Mouse (Mus musculus): ENCODE results near the gene Kif1b. TPM values are rescaled to one million over a fixed set of nuclear protein-coding genes. Genes with fewer than 3 reads are reported as not detected.

The Kif1b gene
- polyA plus RNA-seq, 1 experiment from 2014 or later, result 160 TPM

- H3K36me3 ChIP-seq, result peaks cover 95% of the 10 kb centered on the region
- no peaks in the 10 kb centered on the region for H3K27me3 ChIP-seq
- no peak overlapping the region for H3K4me2 ChIP-seq (replicated peaks)
- no peak overlapping the region for H3K27ac ChIP-seq
- no peak overlapping the region for H3K9ac ChIP-seq (replicated peaks)
- WGBS, result 93% methylated on average over 7 of the region's 7 CpGs
- no peaks in the 10 kb centered on the region for H3K4me1 ChIP-seq (replicated peaks)
- H3K4me3 ChIP-seq (replicated peaks), result no peak overlapping the region
- no peaks in the 10 kb centered on the region for H3K9me3 ChIP-seq
- no peak for ATAC-seq
Measured at GRCm38 (mm10) chr4:149332726-149333125, 25.2 kb upstream of the Kif1b start.

- no peak overlapping the region for H3K27ac ChIP-seq
- H3K4me2 ChIP-seq (replicated peaks), result no peak overlapping the region
- peaks cover 81% of the 10 kb centered on the region for H3K36me3 ChIP-seq
- H3K9me3 ChIP-seq, result no peaks in the 10 kb centered on the region
- no peak overlapping the region for H3K4me3 ChIP-seq (replicated peaks)
- no peaks in the 10 kb centered on the region for H3K27me3 ChIP-seq
- 94% methylated on average over 5 of the region's 5 CpGs for WGBS
- no peaks in the 10 kb centered on the region for H3K4me1 ChIP-seq (replicated peaks)
- ATAC-seq, result no peak
- no peak overlapping the region for H3K9ac ChIP-seq (replicated peaks)
Measured at GRCm38 (mm10) chr4:149330495-149330894, 23.0 kb upstream of the Kif1b start.

- Histone ChIP-seq H3K9ac (replicated peaks) (no peak overlapping the region), H3K27me3 (no peaks in the 10 kb centered on the region), H3K36me3 (peaks cover 63% of the 10 kb centered on the region), H3K27ac (no peak overlapping the region), H3K4me2 (replicated peaks) (no peak overlapping the region), H3K9me3 (no peaks in the 10 kb centered on the region), H3K4me1 (replicated peaks) (no peaks in the 10 kb centered on the region), H3K4me3 (replicated peaks) (no peak overlapping the region)
- ATAC-seq, result no peak
- 84% methylated on average over 4 of the region's 4 CpGs for WGBS
Measured at GRCm38 (mm10) chr4:149328735-149329134, 21.2 kb upstream of the Kif1b start.

GRCm38 (mm10) chr4:149327281-149327680 is 19.8 kb upstream of the Kif1b start:
- Histone ChIP-seq H3K36me3 (peaks cover 50% of the 10 kb centered on the region), H3K27me3 (no peaks in the 10 kb centered on the region), H3K4me1 (replicated peaks) (0 out of 2 replicates have a peak, but pooled peaks cover 2% of the 10 kb centered on the region), H3K4me2 (replicated peaks) (no peak overlapping the region), H3K4me3 (replicated peaks) (no peak overlapping the region), H3K27ac (peak overlapping the region; percentile 6; the same call in 1 of the 2 replicates), H3K9me3 (no peaks in the 10 kb centered on the region), H3K9ac (replicated peaks) (no peak overlapping the region)
- 86% methylated on average over 7 of the region's 7 CpGs for WGBS
- ATAC-seq, result no peak

- Histone ChIP-seq H3K27me3 (no peaks in the 10 kb centered on the region), H3K4me1 (replicated peaks) (0 out of 2 replicates have a peak, but pooled peaks cover 2% of the 10 kb centered on the region), H3K4me2 (replicated peaks) (no peak overlapping the region), H3K9me3 (no peaks in the 10 kb centered on the region), H3K36me3 (peaks cover 33% of the 10 kb centered on the region), H3K4me3 (replicated peaks) (no peak overlapping the region), H3K9ac (replicated peaks) (no peak overlapping the region), H3K27ac (no peak overlapping the region)
- 90% methylated on average over 10 of the region's 10 CpGs for WGBS
- no peak for ATAC-seq
Measured at GRCm38 (mm10) chr4:149325411-149326162, 18.1 kb upstream of the Kif1b start.

GRCm38 (mm10) chr4:149323730-149324129 is 16.2 kb upstream of the Kif1b start:
- Histone ChIP-seq H3K4me1 (replicated peaks) (0 out of 2 replicates have a peak, but pooled peaks cover 2% of the 10 kb centered on the region), H3K9ac (replicated peaks) (no peak overlapping the region), H3K36me3 (peaks cover 15% of the 10 kb centered on the region), H3K4me3 (replicated peaks) (no peak overlapping the region), H3K4me2 (replicated peaks) (no peak overlapping the region), H3K27ac (no peak overlapping the region), H3K9me3 (no peaks in the 10 kb centered on the region), H3K27me3 (no peaks in the 10 kb centered on the region)
- 87% methylated on average over 16 of the region's 16 CpGs for WGBS
- ATAC-seq, result no peak

GRCm38 (mm10) chr4:149322718-149323117 is 15.2 kb upstream of the Kif1b start:
- no peak overlapping the region for H3K27ac ChIP-seq
- no peak overlapping the region for H3K4me2 ChIP-seq (replicated peaks)
- 86% methylated on average over 6 of the region's 6 CpGs for WGBS
- H3K27me3 ChIP-seq, result no peaks in the 10 kb centered on the region
- H3K36me3 ChIP-seq, result peaks cover 8% of the 10 kb centered on the region
- H3K9ac ChIP-seq (replicated peaks), result no peak overlapping the region
- peaks cover 2% of the 10 kb centered on the region; the same call in 1 of the 2 replicates for H3K4me1 ChIP-seq (replicated peaks)
- no peak overlapping the region for H3K4me3 ChIP-seq (replicated peaks)
- no peaks in the 10 kb centered on the region for H3K9me3 ChIP-seq
- no peak for ATAC-seq

GRCm38 (mm10) chr4:149322286-149322685 is 14.8 kb upstream of the Kif1b start:
- no peak overlapping the region for H3K27ac ChIP-seq
- 50% methylated on average over 4 of the region's 4 CpGs for WGBS
- H3K9ac ChIP-seq (replicated peaks), result no peak overlapping the region
- H3K4me3 ChIP-seq (replicated peaks), result no peak overlapping the region
- H3K9me3 ChIP-seq, result no peaks in the 10 kb centered on the region
- no peaks in the 10 kb centered on the region for H3K27me3 ChIP-seq
- H3K4me2 ChIP-seq (replicated peaks), result no peak overlapping the region
- H3K36me3 ChIP-seq, result peaks cover 3% of the 10 kb centered on the region
- no peak for ATAC-seq
- H3K4me1 ChIP-seq (replicated peaks), result peaks cover 2% of the 10 kb centered on the region; the same call in 1 of the 2 replicates

- H3K27ac ChIP-seq, result no peak overlapping the region; the same call in 1 of the 2 replicates
- peak; percentile 58 for ATAC-seq
Measured at GRCm38 (mm10) chr4:149319088-149319487, 11.6 kb upstream of the Kif1b start.

GRCm38 (mm10) chr4:149317387-149317786 is 9.9 kb upstream of the Kif1b start:
- H3K4me3 ChIP-seq (replicated peaks), result no peak overlapping the region
- H3K27ac ChIP-seq, result no peak overlapping the region
- no peak overlapping the region for H3K4me2 ChIP-seq (replicated peaks)
- H3K4me1 ChIP-seq (replicated peaks), result peaks cover 2% of the 10 kb centered on the region; the same call in 1 of the 2 replicates
- no peaks in the 10 kb centered on the region for H3K27me3 ChIP-seq
- 60% methylated on average over 5 of the region's 5 CpGs for WGBS
- no peaks in the 10 kb centered on the region for H3K9me3 ChIP-seq
- H3K36me3 ChIP-seq, result no peaks in the 10 kb centered on the region
- H3K9ac ChIP-seq (replicated peaks), result no peak overlapping the region
- ATAC-seq, result no peak

More at GRCm38 (mm10) chr4:149319088-149319487, 11.6 kb upstream of the Kif1b start:
- no peaks in the 10 kb centered on the region for H3K36me3 ChIP-seq
- no peak overlapping the region for H3K4me2 ChIP-seq (replicated peaks)
- no peak overlapping the region for H3K9ac ChIP-seq (replicated peaks)
- no peak overlapping the region for H3K4me3 ChIP-seq (replicated peaks)
- H3K27me3 ChIP-seq, result no peaks in the 10 kb centered on the region
- WGBS, result 63% methylated on average over 9 of the region's 9 CpGs
- no peaks in the 10 kb centered on the region for H3K9me3 ChIP-seq
- H3K4me1 ChIP-seq (replicated peaks), result peaks cover 2% of the 10 kb centered on the region; the same call in 1 of the 2 replicates

GRCm38 (mm10) chr4:149314275-149314837 is 6.9 kb upstream of the Kif1b start:
- no peak overlapping the region for H3K4me3 ChIP-seq (replicated peaks)
- peaks cover 2% of the 10 kb centered on the region for H3K4me1 ChIP-seq (replicated peaks)
- no peaks in the 10 kb centered on the region for H3K27me3 ChIP-seq
- H3K27ac ChIP-seq, result no peak overlapping the region
- H3K36me3 ChIP-seq, result no peaks in the 10 kb centered on the region
- H3K9me3 ChIP-seq, result no peaks in the 10 kb centered on the region
- WGBS, result 93% methylated on average over 11 of the region's 11 CpGs
- H3K9ac ChIP-seq (replicated peaks), result no peak overlapping the region
- H3K4me2 ChIP-seq (replicated peaks), result no peak overlapping the region
- no peak for ATAC-seq

- H3K4me2 ChIP-seq (replicated peaks), result no peak overlapping the region
- no peaks in the 10 kb centered on the region for H3K36me3 ChIP-seq
- WGBS, result 86% methylated on average over 12 of the region's 12 CpGs
- H3K27ac ChIP-seq, result no peak overlapping the region
- no peak overlapping the region for H3K9ac ChIP-seq (replicated peaks)
- peaks cover 8% of the 10 kb centered on the region for H3K4me1 ChIP-seq (replicated peaks)
- H3K9me3 ChIP-seq, result no peaks in the 10 kb centered on the region
- no peak overlapping the region for H3K4me3 ChIP-seq (replicated peaks)
- ATAC-seq, result no peak
- no peaks in the 10 kb centered on the region for H3K27me3 ChIP-seq
Measured at GRCm38 (mm10) chr4:149313558-149314253, 6.2 kb upstream of the Kif1b start.
